Mouse (Mus musculus) ovary, postnatal 10 days (tissue): Measurements from ENCODE around the gene Foxl1.

Experiments
- DNase-seq: peaks from one replicate; pipeline ENCODE4 v3.0.0; 2022; ENCODE audit warnings: low spot score

Gene Foxl1

GRCm38 (mm10) chr8:121170116-121170515 lies 42.4 kb downstream of the Foxl1 start:
- no peak for DNase-seq

- no peak for DNase-seq
Measured at GRCm38 (mm10) chr8:121170626-121171552, 43.1 kb downstream of the Foxl1 start.

- no peak for DNase-seq
Measured at GRCm38 (mm10) chr8:121172567-121172966, 44.8 kb downstream of the Foxl1 start.

DNA sequence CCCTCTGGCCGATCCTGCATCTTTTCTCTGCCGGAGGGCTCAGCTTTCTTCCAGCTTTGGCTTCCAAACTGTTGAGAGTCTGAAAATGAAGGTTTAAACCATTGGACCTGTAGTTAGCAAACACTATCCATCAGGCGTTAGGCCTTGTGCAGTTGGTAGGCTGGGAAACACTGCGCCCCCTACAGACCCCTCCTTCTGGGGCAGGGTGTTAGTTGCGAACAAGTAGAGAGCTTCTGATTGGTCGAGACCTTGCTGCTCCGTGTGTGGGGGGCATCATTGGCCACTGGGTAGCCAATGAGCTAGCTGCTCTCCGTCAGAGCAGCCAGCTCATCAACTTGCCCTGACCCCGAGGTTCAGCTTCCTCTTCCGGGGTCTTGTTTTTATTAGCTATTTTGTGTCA lies 46.4 kb downstream of the Foxl1 start:
- no peak for DNase-seq

- no peak for DNase-seq
Measured at GRCm38 (mm10) chr8:121174721-121175539, 47.2 kb downstream of the Foxl1 start.

DNA sequence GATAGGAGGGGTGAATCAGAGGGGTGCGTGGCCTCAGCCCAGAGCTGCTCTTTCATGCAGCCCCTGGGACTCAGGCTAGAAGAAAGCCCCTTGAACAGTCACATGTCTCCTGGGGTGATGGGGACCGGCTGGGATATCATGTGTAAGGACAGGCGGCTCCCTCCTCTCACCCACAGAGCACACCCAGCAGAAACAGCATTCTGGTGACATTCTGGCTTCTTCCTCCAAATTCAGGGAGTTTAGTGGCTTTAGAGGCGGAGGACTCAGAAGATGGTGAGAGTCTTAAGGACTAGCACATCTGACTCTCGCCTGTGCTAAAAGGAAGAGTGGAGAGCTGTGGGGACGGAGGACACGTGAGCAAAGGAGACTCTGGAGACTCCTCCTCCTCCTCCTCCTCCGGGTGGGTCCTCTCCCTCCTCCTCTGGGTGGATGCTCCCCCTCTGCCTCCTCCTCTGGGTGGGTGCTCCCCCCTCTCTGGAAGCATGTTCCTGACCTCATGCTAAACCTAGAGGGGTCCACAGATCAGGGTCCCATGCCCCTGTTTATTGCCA lies 47.9 kb downstream of the Foxl1 start:
- no peak for DNase-seq

- DNase-seq: no peak
Measured at GRCm38 (mm10) chr8:121176291-121176690, 48.6 kb downstream of the Foxl1 start.
